Mouse (Mus musculus) G1E-ER4 (cell line): ENCODE data around the gene Serpina3g. TPM values are rescaled to one million over a fixed set of nuclear protein-coding genes. Genes with fewer than 3 reads are reported as not detected.

ENCODE experiments used
- GATA1 ChIP-seq: IDR thresholded peaks from one replicate; pipeline ENCODE4 v1.8.0; 2012; ENCODE audit warnings: low read length, inconsistent platforms
- polyA plus RNA-seq: library from polyadenylated mRNA; stranded (reverse); fragments of >175 nt; gene quantifications from 2 replicates; pipeline ENCODE4 v1.2.3, GENCODE M21; 2012

Serpina3g gene
- polyA plus RNA-seq, 1 experiment, result not detected

GRCm38 (mm10) chr12:104261041-104261440, 25.0 kb downstream of the Serpina3g start:
- no peak for TF ChIP-seq GATA1

- TF ChIP-seq GATA1, result no peak
Observed at GRCm38 (mm10) chr12:104262863-104263262, 26.8 kb downstream of the Serpina3g start, which contains the start of gene Serpina3i. Gene Serpina3i (plus strand): TSS chr12:104263122.

DNA sequence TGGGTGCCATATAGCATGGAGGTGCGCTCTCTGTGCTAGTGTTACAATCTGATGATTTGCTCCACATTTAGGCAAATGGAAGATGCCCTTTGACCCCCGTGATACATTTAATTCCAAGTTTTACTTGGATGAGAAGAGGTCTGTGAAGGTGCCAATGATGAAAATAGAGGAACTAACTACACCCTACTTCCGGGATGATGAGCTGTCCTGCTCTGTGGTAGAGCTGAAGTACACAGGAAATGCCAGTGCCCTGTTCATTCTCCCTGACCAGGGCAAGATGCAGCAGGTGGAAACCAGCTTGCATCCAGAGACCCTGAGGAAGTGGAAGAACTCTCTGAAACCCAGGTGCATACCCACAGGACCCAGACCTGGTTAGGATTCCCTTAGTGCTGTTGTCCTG, 30.3 kb downstream of the Serpina3g start:
- no peak for TF ChIP-seq GATA1

- TF ChIP-seq GATA1, result no peak
Observed at GRCm38 (mm10) chr12:104278216-104279055, 42.4 kb downstream of the Serpina3g start.

DNA sequence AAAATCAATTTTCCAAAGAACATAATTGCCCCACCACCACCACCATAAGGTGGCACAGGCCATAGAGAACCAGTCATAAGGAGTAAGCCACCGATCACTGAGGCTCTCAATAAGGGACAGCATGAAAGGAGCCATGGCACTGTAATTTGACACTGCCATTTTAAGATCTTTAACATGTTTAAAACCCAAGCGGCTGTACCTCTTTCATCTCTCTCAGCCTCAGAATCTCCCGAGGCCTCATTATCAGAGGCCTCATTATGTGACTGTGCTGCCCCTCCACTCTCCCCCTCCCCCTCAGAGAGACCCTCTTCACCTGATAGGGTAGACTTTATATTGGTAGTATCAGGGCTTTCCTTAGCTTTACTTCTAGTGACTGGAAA, 43.0 kb downstream of the Serpina3g start:
- TF ChIP-seq GATA1, result no peak

DNA sequence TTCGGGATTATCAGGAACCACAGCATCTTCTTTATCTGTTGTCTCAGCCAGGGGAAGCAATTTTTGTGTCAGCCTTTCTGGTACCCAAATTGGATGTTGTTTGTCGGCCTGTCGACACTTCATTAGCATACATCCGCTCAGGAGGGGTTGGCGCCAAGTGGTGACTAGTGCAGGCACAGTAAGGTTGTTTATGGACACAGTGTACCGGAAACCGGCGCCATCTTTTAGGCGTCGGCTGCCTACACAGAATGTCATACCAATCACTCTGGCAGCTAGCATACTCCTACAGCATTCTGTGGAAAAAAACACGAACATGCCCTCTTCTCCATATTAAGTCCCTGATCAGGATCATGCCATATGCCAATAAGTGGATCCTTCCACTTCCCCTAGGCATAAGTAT, 47.3 kb downstream of the Serpina3g start:
- no peak for TF ChIP-seq GATA1

GRCm38 (mm10) chr12:104288336-104288735, 52.3 kb downstream of the Serpina3g start:
- TF ChIP-seq GATA1, result no peak

- no peak for TF ChIP-seq GATA1
Observed at GRCm38 (mm10) chr12:104289872-104290271, 53.8 kb downstream of the Serpina3g start.

Other genes with a start within 250 kb of the Serpina3g start
- gene Serpina11, start 246.3 kb upstream of the Serpina3g start, polyA plus RNA-seq, result not detected in 2 replicates
- not detected in 2 replicates for gene Serpina9, start 222.5 kb upstream of the Serpina3g start, polyA plus RNA-seq
- not detected in 2 replicates for gene Serpina12, start 191.8 kb upstream of the Serpina3g start, polyA plus RNA-seq
- gene Serpina5, start 135.1 kb upstream of the Serpina3g start, polyA plus RNA-seq, result not detected in 2 replicates
- not detected in 2 replicates for gene Serpina3a, start 123.5 kb upstream of the Serpina3g start, polyA plus RNA-seq
- not detected in 2 replicates for gene Serpina3b, start 108.2 kb upstream of the Serpina3g start, polyA plus RNA-seq
- gene Serpina3c, start 82.4 kb upstream of the Serpina3g start, polyA plus RNA-seq, result not detected in 2 replicates
- gene Serpina3f, start 21.7 kb upstream of the Serpina3g start, polyA plus RNA-seq, result not detected in 2 replicates
- not detected in 2 replicates for gene Serpina3i, start 26.9 kb downstream of the Serpina3g start, polyA plus RNA-seq
- gene Serpina3j, start 78.3 kb downstream of the Serpina3g start, polyA plus RNA-seq, result not detected in 2 replicates
- not detected in 2 replicates for gene Serpina3k, start 102.2 kb downstream of the Serpina3g start, polyA plus RNA-seq
- gene Serpina3m, start 102.2 kb downstream of the Serpina3g start, polyA plus RNA-seq, result not detected in 2 replicates
- not detected in 2 replicates for gene Serpina3n, start 170.5 kb downstream of the Serpina3g start, polyA plus RNA-seq
- gene Gsc, start 237.1 kb downstream of the Serpina3g start, polyA plus RNA-seq, result not detected in 2 replicates